Mouse (Mus musculus) neural tube, embryonic 13.5 days (tissue): ENCODE results near the gene Sry. TPM values are rescaled to one million over a fixed set of nuclear protein-coding genes. Genes with fewer than 3 reads are reported as not detected.

Experiments
- ATAC-seq: fragments of 200-750 bp; cut with Nextera tagmentation; 2 replicates; pipeline ENCODE4 v1.8.0; 2017; ENCODE audit warnings: low read depth, mild to moderate bottlenecking, moderate TSS enrichment, moderate library complexity
- H3K27ac ChIP-seq: fragments of 300-500 bp; sonication (generic); replicated peaks from 2 replicates; pipeline ENCODE4 v1.5.1; 2015; ENCODE audit warnings: moderate library complexity, mild to moderate bottlenecking, inconsistent platforms
- H3K27me3 ChIP-seq: fragments of 300-500 bp; sonication (generic); 2 replicates; pipeline ENCODE4 v1.6.1; 2015; ENCODE audit warnings: mild to moderate bottlenecking, inconsistent platforms
- H3K36me3 ChIP-seq: fragments of 300-500 bp; sonication (generic); 2 replicates; pipeline ENCODE4 v1.6.1; 2015; ENCODE audit warnings: mild to moderate bottlenecking, inconsistent platforms
- H3K4me1 ChIP-seq: fragments of 300-500 bp; sonication (generic); replicated peaks from 2 replicates; pipeline ENCODE4 v1.6.1; 2015; ENCODE audit warnings: inconsistent platforms
- H3K4me2 ChIP-seq: fragments of 300-500 bp; sonication (generic); 2 replicates; pipeline ENCODE4 v1.6.1; 2015; ENCODE audit warnings: inconsistent platforms, mild to moderate bottlenecking, moderate library complexity
- H3K4me3 ChIP-seq: fragments of 300-500 bp; sonication (generic); 2 replicates; pipeline ENCODE4 v1.5.1; 2015; ENCODE audit warnings: mild to moderate bottlenecking, inconsistent platforms
- H3K9ac ChIP-seq: fragments of 300-500 bp; sonication (generic); 2 replicates; pipeline ENCODE4 v1.6.1; 2015; ENCODE audit warnings: moderate library complexity, mild to moderate bottlenecking, inconsistent platforms
- H3K9me3 ChIP-seq: fragments of 300-500 bp; sonication (generic); 2 replicates; pipeline ENCODE4 v1.6.1; 2016; ENCODE audit warnings: inconsistent platforms
- WGBS: fragments of 180-500 bp; shearing (Covaris S2); methylation state at CpG from one replicate; pipeline ENCODE4 v1.1.7; 2015; 5-methylcytosine and 5-hydroxymethylcytosine counted together
- polyA plus RNA-seq: library from polyadenylated mRNA; unstranded; fragments of >200 nt; fragmentation: Nextera tagmentation; extraction: Ambion mirVana; gene quantifications from 2 replicates; pipeline ENCODE4 v1.2.1, GENCODE M21; 2015

The Sry gene
- not detected in 2 replicates for polyA plus RNA-seq

GRCm38 (mm10) chrY:2663558-2663957 is at the start of gene Sry:
Sry (minus strand) TSS chrY:2663658.
- H3K4me2 ChIP-seq, result no peak within 1 kb of the TSS
- H3K36me3 ChIP-seq, result no peaks in the 10 kb centered on the region
- 66% methylated on average over 2 of the region's 2 CpGs for WGBS

More at GRCm38 (mm10) chrY:2663558-2663957, at the start of gene Sry:
- no peaks in the 10 kb centered on the region for H3K4me1 ChIP-seq
- H3K27me3 ChIP-seq, result no peaks in the 10 kb centered on the region
- no peak within 1 kb of the TSS for H3K9ac ChIP-seq
- ATAC-seq, result no peak
- H3K27ac ChIP-seq, result no peak within 1 kb of the TSS
- no peaks in the 10 kb centered on the region for H3K9me3 ChIP-seq
- no peak within 1 kb of the TSS for H3K4me3 ChIP-seq

Other genes starting within 250 kb of the Sry start
- not detected in 2 replicates for gene H2al2c, start 64.6 kb downstream of the Sry start, polyA plus RNA-seq
- gene H2al2b, start 57.0 kb upstream of the Sry start, polyA plus RNA-seq, result not detected in 2 replicates
- gene Gm4064, start 132.5 kb upstream of the Sry start, polyA plus RNA-seq, result 0.20 TPM in 1 of 2 replicates, not detected in the other
- not detected in 2 replicates for gene Rbmy, start 167.0 kb upstream of the Sry start, polyA plus RNA-seq
- gene Gm10256, start 167.0 kb upstream of the Sry start, polyA plus RNA-seq, result not detected in 2 replicates
- not detected in 2 replicates for gene Gm10352, start 237.3 kb upstream of the Sry start, polyA plus RNA-seq